Mouse (Mus musculus) kidney, embryonic 14.5 days (tissue): ENCODE data around the gene Gm4559. TPM values are rescaled to one million over a fixed set of nuclear protein-coding genes. Genes with fewer than 3 reads are reported as not detected.
"Not testable (repeated sequence)": the region's sequence is repeated elsewhere in the genome, so short reads cannot be mapped to it uniquely, and the experiment has no call there.

Experiments used
- ATAC-seq: fragments of 200-750 bp; cut with Nextera tagmentation; 2 replicates; pipeline ENCODE4 v1.8.0; 2017; ENCODE audit warnings: moderate number of reproducible peaks, mild to moderate bottlenecking, moderate TSS enrichment, moderate library complexity; ENCODE audit not compliant: low FRiP score, low TSS enrichment
- H3K27ac ChIP-seq: fragments of 300-500 bp; sonication (generic); 2 replicates; pipeline ENCODE4 v1.5.1; 2014; ENCODE audit warnings: low read depth, mild to moderate bottlenecking, low read length, moderate library complexity, mixed read lengths
- H3K27me3 ChIP-seq: fragments of 300-500 bp; sonication (generic); 2 replicates; pipeline ENCODE4 v1.6.1; 2014; ENCODE audit warnings: mild to moderate bottlenecking, low read length; ENCODE audit not compliant: control insufficient read depth, insufficient read depth
- H3K36me3 ChIP-seq: fragments of 300-500 bp; sonication (generic); 2 replicates; pipeline ENCODE4 v1.6.1; 2014; ENCODE audit warnings: low read length, mixed read lengths; ENCODE audit not compliant: control insufficient read depth, insufficient read depth
- H3K4me1 ChIP-seq: fragments of 300-500 bp; sonication (generic); 2 replicates; pipeline ENCODE4 v1.6.1; 2014; ENCODE audit warnings: low read length, mixed read lengths; ENCODE audit not compliant: control insufficient read depth, insufficient read depth
- H3K4me2 ChIP-seq: fragments of 300-500 bp; sonication (generic); replicated peaks from 2 replicates; pipeline ENCODE4 v1.6.1; 2014; ENCODE audit warnings: low read depth, mild to moderate bottlenecking, low read length
- H3K4me3 ChIP-seq: fragments of 300-500 bp; sonication (generic); 2 replicates; pipeline ENCODE4 v1.5.1; 2014; ENCODE audit warnings: mild to moderate bottlenecking, low read length
- H3K9ac ChIP-seq: fragments of 300-500 bp; sonication (generic); 2 replicates; pipeline ENCODE4 v1.6.1; 2014; ENCODE audit warnings: low read depth, mild to moderate bottlenecking, low read length, moderate library complexity
- H3K9me3 ChIP-seq: fragments of 300-500 bp; sonication (generic); 2 replicates; pipeline ENCODE4 v1.6.1; 2016; ENCODE audit warnings: low read length; ENCODE audit not compliant: control insufficient read depth
- WGBS: fragments of 180-500 bp; shearing (Covaris S2); extraction: QIAGEN DNeasy Blood & Tissue Kit; methylation state at CpG from one replicate; pipeline ENCODE4 v1.1.7; 2014; 5-methylcytosine and 5-hydroxymethylcytosine counted together
- polyA plus RNA-seq: library from polyadenylated mRNA; unstranded; fragments of >200 nt; fragmentation: Nextera tagmentation; extraction: Ambion mirVana; gene quantifications from 2 replicates; pipeline ENCODE4 v1.2.1, GENCODE M21; 2014

Gm4559 gene
- polyA plus RNA-seq, 1 experiment from 2014 or later: not detected

DNA sequence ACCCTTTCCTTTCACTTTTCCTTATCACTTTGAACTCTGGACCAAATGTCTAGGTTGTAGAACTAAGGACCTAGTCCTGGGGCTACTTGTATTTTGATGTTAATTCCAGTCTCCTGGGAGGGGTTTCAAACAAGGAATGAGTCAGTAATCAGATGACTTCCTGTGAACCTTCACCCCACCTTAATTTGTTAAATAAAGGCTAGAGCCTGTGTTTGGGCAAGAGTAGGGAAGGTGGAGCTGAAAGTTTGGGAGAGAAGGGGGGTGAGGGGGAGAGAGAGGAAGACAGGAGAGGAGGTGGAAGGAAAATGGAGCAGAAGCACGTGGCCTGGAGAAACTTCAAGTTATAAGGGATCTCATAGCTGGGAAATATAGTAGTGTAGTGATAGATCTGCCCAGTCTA, 42.6 kb downstream of the Gm4559 start:
- H3K36me3 ChIP-seq: no peaks in the 10 kb centered on the region
- 25% methylated on average over 1 of the region's 1 CpGs for WGBS
- no peak overlapping the region for H3K27ac ChIP-seq
- H3K9ac ChIP-seq: no peak overlapping the region
- no peak overlapping the region for H3K4me3 ChIP-seq
- peaks cover 8% of the 10 kb centered on the region for H3K9me3 ChIP-seq
- ATAC-seq: no peak
- H3K27me3 ChIP-seq: no peaks in the 10 kb centered on the region
- H3K4me1 ChIP-seq: no peaks in the 10 kb centered on the region
- no peak overlapping the region for H3K4me2 ChIP-seq

DNA sequence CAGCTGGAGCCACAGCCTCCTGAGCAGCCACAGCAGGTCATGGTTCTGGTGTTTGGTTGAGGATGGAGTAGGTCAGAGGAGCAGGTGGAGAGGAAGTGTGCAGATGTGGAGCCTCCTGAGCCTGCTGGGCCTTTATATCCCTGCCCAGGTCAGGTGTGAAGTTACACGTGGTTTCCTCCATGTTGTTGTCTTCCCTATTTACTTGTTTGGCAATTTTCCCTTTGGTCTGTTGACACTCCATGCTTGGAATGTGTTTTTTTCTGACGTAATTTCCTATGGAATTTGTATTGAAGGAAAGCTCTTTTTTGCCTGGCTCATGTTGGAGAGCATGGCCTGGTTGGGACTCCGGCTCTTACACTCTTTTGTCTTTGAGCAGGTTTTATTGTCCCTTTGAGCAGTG, 44.3 kb downstream of the Gm4559 start, which contains the start of gene Krtap5-5:
Gene Krtap5-5 (minus strand): TSS at position 101 of the 400 bp plus-strand sequence.
- not testable (repeated sequence) for H3K36me3 ChIP-seq, H3K4me2 ChIP-seq, ATAC-seq, H3K4me3 ChIP-seq, H3K4me1 ChIP-seq, H3K9ac ChIP-seq, H3K9me3 ChIP-seq, H3K27me3 ChIP-seq
- peak within 1 kb of the TSS; percentile 47; the same call in 1 of the 2 replicates for H3K27ac ChIP-seq
- 37% methylated on average over 3 of the region's 3 CpGs for WGBS

DNA sequence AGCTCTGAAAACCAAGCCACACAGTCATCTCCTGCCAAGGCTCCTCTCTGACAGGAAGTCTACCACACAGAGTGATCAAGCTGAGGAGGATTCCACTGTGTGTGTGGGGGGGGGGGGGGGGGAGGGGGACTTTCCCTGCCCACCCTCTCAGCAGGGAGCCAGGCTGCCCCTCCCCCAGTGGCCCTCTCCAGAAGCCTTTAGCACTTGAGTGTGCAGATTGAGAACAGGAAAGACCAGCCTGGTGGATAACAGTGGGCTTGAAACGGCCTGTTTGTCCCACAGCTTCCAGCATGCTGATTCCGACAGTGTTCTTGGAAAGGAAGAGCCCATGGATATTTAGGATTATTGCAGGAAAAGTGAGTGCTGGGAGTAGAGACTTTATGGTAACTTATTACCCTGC, 49.6 kb downstream of the Gm4559 start:
- no peak overlapping the region for H3K27ac ChIP-seq
- no peak for ATAC-seq
- no peak overlapping the region for H3K9ac ChIP-seq
- no peaks in the 10 kb centered on the region for H3K36me3 ChIP-seq
- H3K4me2 ChIP-seq: no peak overlapping the region
- H3K27me3 ChIP-seq: no peaks in the 10 kb centered on the region
- 24% methylated on average over 2 of the region's 2 CpGs for WGBS
- H3K4me3 ChIP-seq: no peak overlapping the region
- H3K9me3 ChIP-seq: no peaks in the 10 kb centered on the region
- H3K4me1 ChIP-seq: no peaks in the 10 kb centered on the region

Other genes starting within 250 kb of the Gm4559 start
- gene Mob2, start 213.3 kb downstream of the Gm4559 start, polyA plus RNA-seq: 63.8 and 65.8 TPM in 2 replicates
- 1.2 and 1.3 TPM in 2 replicates for gene Dusp8, start 178.5 kb downstream of the Gm4559 start, polyA plus RNA-seq
- not detected in 2 replicates for gene Gm45618, start 153.6 kb downstream of the Gm4559 start, polyA plus RNA-seq
- not detected in 2 replicates for gene Gm39115, start 138.3 kb downstream of the Gm4559 start, polyA plus RNA-seq
- not detected in 2 replicates for gene Gm45337, start 129.8 kb downstream of the Gm4559 start, polyA plus RNA-seq
- not detected in 2 replicates for gene Gm29735, start 117.2 kb downstream of the Gm4559 start, polyA plus RNA-seq
- not detected in 2 replicates for gene Gm4553, start 108.6 kb downstream of the Gm4559 start, polyA plus RNA-seq
- not detected in 2 replicates for gene Krtap5-2, start 98.4 kb downstream of the Gm4559 start, polyA plus RNA-seq
- not detected in 2 replicates for gene Gm10153, start 84.0 kb downstream of the Gm4559 start, polyA plus RNA-seq
- gene Krtap5-3, start 73.0 kb downstream of the Gm4559 start, polyA plus RNA-seq: not detected in 2 replicates
- gene Gm7579, start 62.5 kb downstream of the Gm4559 start, polyA plus RNA-seq: not detected in 2 replicates
- gene Krtap5-5, start 44.4 kb downstream of the Gm4559 start, polyA plus RNA-seq: not detected in 2 replicates
- not detected in 2 replicates for gene Gm40460, start 33.3 kb downstream of the Gm4559 start, polyA plus RNA-seq
- not detected in 2 replicates for gene Gm2431, start 16.0 kb downstream of the Gm4559 start, polyA plus RNA-seq
- gene Krtap5-1, start 22.8 kb upstream of the Gm4559 start, polyA plus RNA-seq: not detected in 2 replicates
- gene Krtap5-4, start 29.2 kb upstream of the Gm4559 start, polyA plus RNA-seq: not detected in 2 replicates
- gene Ifitm10, start 99.4 kb upstream of the Gm4559 start, polyA plus RNA-seq: 1.4 and 1.7 TPM in 2 replicates
- gene Gm49369, start 108.3 kb upstream of the Gm4559 start, polyA plus RNA-seq: not detected in 2 replicates
- gene Ctsd, start 113.7 kb upstream of the Gm4559 start, polyA plus RNA-seq: 223 and 260 TPM in 2 replicates
- gene Syt8, start 160.5 kb upstream of the Gm4559 start, polyA plus RNA-seq: not detected in 2 replicates
- gene Tnni2, start 167.4 kb upstream of the Gm4559 start, polyA plus RNA-seq: 3.1 and 3.7 TPM in 2 replicates
- gene Lsp1, start 186.4 kb upstream of the Gm4559 start, polyA plus RNA-seq: 92.8 and 124 TPM in 2 replicates
- gene Tnnt3, start 224.5 kb upstream of the Gm4559 start, polyA plus RNA-seq: 3.2 and 3.5 TPM in 2 replicates